Comparison of ENCODE assay signal across 8 mouse cellular contexts in the genomic region with DNA sequence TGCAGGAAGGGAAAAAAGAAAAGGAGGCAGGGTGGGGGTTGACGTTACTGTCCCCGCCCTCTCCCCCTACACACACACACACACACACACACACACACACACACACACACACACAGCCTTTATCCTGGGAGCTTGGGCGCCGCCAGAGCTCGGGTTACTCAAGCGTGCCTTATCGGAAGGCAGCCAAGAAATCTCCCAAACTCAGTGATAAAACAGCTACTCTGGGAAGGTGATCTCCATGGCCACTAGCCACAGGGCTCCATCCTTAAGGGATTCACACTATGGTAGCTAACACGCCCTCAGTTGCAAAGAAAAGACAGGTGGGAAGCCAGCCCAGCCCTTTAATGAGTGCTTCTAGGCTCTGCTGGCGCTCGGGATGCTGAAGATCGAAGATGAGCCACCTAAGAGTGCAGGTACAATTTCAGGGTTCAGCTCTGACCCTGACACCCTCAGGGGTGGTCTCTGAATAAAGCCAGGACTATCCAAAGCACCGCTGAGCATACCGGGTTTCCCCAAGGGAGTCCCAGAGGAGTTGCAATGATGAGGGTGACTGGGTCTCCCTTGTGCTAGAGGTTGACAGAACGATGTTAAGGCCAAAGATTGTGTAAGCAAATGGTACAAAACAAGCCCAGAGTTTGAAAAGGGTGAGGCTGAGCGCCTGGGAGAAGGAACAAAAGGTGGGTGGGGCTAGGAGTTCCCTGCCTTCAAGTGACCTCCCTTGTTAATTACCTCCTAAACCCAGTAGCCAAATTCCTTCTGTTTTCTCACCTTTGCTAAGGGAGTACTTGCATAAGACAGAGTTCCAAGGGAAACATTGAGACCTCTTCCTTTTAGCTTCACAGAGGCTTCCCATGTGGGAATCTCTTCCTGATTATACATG. TPM values are rescaled to one million over a fixed set of nuclear protein-coding genes. Genes with fewer than 3 reads are reported as not detected.
A peak's percentile ranks its signal among the peaks of the same experiment; 100 is the strongest.
DNase-seq lines count a peak whose midpoint lies in the region; ATAC-seq and TF ChIP-seq lines count a peak whose summit lies in the region.

No protein-coding gene starts in this region.

- no peaks in the 10 kb centered on the region for H3K36me3 ChIP-seq in forebrain, embryonic 13.5 days (ENCODE audit: poor library complexity, severe bottlenecking)
- H3K36me3 ChIP-seq in liver, postnatal 0 days (replicated peaks; ENCODE audit: insufficient read depth, low read length): no peaks in the 10 kb centered on the region
- H3K36me3 ChIP-seq in stomach, embryonic 16.5 days (ENCODE audit: control insufficient read depth, insufficient read depth, low read length): no peaks in the 10 kb centered on the region
- no peaks in the 10 kb centered on the region for H3K36me3 ChIP-seq in heart, adult 2 months (ENCODE audit: control insufficient read depth, insufficient read depth, low read length)

- H3K27me3 ChIP-seq in forebrain, embryonic 13.5 days: no peaks in the 10 kb centered on the region
- peaks cover 9% of the 10 kb centered on the region; the same call in 1 of the 2 replicates for H3K27me3 ChIP-seq in liver, postnatal 0 days (ENCODE audit: insufficient read depth, low read length)
- H3K27me3 ChIP-seq in stomach, embryonic 16.5 days (ENCODE audit: control insufficient read depth, insufficient read depth, low read length): peaks cover 8% of the 10 kb centered on the region; the same call in 1 of the 2 replicates
- H3K27me3 ChIP-seq in heart, adult 2 months (ENCODE audit: control insufficient read depth, insufficient read depth, low read length): 0 out of 2 replicates have a peak, but pooled peaks cover 4% of the 10 kb centered on the region

- TF ChIP-seq EP300 in liver, postnatal 0 days (IDR thresholded peaks at IDR 0.05; ENCODE audit: low read depth): no peak
- no peak for TF ChIP-seq EP300 in heart, adult 2 months (IDR thresholded peaks at IDR 0.05; ENCODE audit: insufficient read depth, low read depth, low read length)

- peak; percentile 92 for ATAC-seq in forebrain, embryonic 13.5 days
- ATAC-seq in liver, postnatal 0 days: no peak
- peak; percentile 33 for ATAC-seq in stomach, embryonic 16.5 days (ENCODE audit: insufficient read depth, low FRiP score)

- H3K9ac ChIP-seq in forebrain, embryonic 13.5 days: peak overlapping the region; percentile 68
- H3K9ac ChIP-seq in liver, postnatal 0 days (replicated peaks): no peak overlapping the region
- H3K9ac ChIP-seq in stomach, embryonic 16.5 days (ENCODE audit: low read length): no peak overlapping the region
- no peak overlapping the region for H3K9ac ChIP-seq in heart, adult 2 months (ENCODE audit: low read depth, low read length)

- DNase-seq in layer of hippocampus, adult 11-12 months (ENCODE audit: low spot score): peak; percentile 14
- DNase-seq in layer of hippocampus, adult 9-10 months (ENCODE audit: low spot score): no peak
- peak; percentile 13 for DNase-seq in kidney, postnatal 10 days
- no peak for DNase-seq in liver, postnatal 0 days
- no peak for DNase-seq in adrenal gland, adult 2 months
- DNase-seq in heart, adult 2 months: no peak

- H3K27ac ChIP-seq in forebrain, embryonic 13.5 days: peak overlapping the region; percentile 69
- no peak overlapping the region for H3K27ac ChIP-seq in liver, postnatal 0 days (ENCODE audit: low read depth)
- no peak overlapping the region for H3K27ac ChIP-seq in stomach, embryonic 16.5 days (ENCODE audit: low read length)
- H3K27ac ChIP-seq in heart, adult 2 months: no peak overlapping the region

- 3% methylated on average over 13 of the region's 15 CpGs for WGBS in forebrain, embryonic 13.5 days
- WGBS in liver, postnatal 0 days (ENCODE audit: insufficient replicate concordance): 2% methylated on average over 15 of the region's 15 CpGs
- 2% methylated on average over 13 of the region's 15 CpGs for WGBS in stomach, embryonic 16.5 days
- WGBS in heart, adult 2 months: 6% methylated on average over 15 of the region's 15 CpGs

- no peak for TF ChIP-seq POLR2A in heart, adult 2 months (IDR thresholded peaks at IDR 0.05; ENCODE audit: insufficient read depth, low read depth, low read length)

- H3K4me2 ChIP-seq in forebrain, embryonic 13.5 days: peak overlapping the region; percentile 74
- H3K4me2 ChIP-seq in liver, postnatal 0 days (ENCODE audit: low read depth, low read length): peak overlapping the region; percentile 59
- H3K4me2 ChIP-seq in stomach, embryonic 16.5 days (ENCODE audit: low read depth, low read length): peak overlapping the region; percentile 76

- H3K79me2 ChIP-seq in heart, adult 2 months (replicated peaks; ENCODE audit: control insufficient read depth, insufficient read depth, low read length): no peaks in the 10 kb centered on the region

- TF ChIP-seq CTCF in liver, postnatal 0 days (IDR thresholded peaks at IDR 0.05; ENCODE audit: low read depth): no peak
- TF ChIP-seq CTCF in heart, adult 2 months (IDR thresholded peaks at IDR 0.05): no peak

- no peaks in the 10 kb centered on the region for H3K9me3 ChIP-seq in forebrain, embryonic 13.5 days (replicated peaks)
- no peaks in the 10 kb centered on the region for H3K9me3 ChIP-seq in liver, postnatal 0 days (ENCODE audit: low read length)
- H3K9me3 ChIP-seq in stomach, embryonic 16.5 days (replicated peaks; ENCODE audit: control insufficient read depth, low read length): no peaks in the 10 kb centered on the region

- H3K4me3 ChIP-seq in forebrain, embryonic 13.5 days: peak overlapping the region; percentile 63
- H3K4me3 ChIP-seq in liver, postnatal 0 days (ENCODE audit: low read depth, low read length): no peak overlapping the region
- H3K4me3 ChIP-seq in stomach, embryonic 16.5 days (replicated peaks; ENCODE audit: low read length): peak overlapping the region; percentile 46
- no peak overlapping the region for H3K4me3 ChIP-seq in heart, adult 2 months

- peaks cover 7% of the 10 kb centered on the region; the same call in 1 of the 2 replicates for H3K4me1 ChIP-seq in forebrain, embryonic 13.5 days
- H3K4me1 ChIP-seq in liver, postnatal 0 days (ENCODE audit: insufficient read depth): no peaks in the 10 kb centered on the region; the same call in 1 of the 2 replicates
- peaks cover 2% of the 10 kb centered on the region; the same call in 1 of the 2 replicates for H3K4me1 ChIP-seq in stomach, embryonic 16.5 days (ENCODE audit: control insufficient read depth, insufficient read depth, low read length)
- no peaks in the 10 kb centered on the region for H3K4me1 ChIP-seq in heart, adult 2 months (ENCODE audit: control insufficient read depth, insufficient read depth, low read length)

- intact Hi-C loops in heart, adult 2 months (cut with DNase I): no loop called here

RNA-seq across cellular contexts. Expression of a gene that starts 0.7 kb away (rescaled TPM):
- polyA plus RNA-seq in forebrain, embryonic 13.5 days (2015; fragmentation: Nextera tagmentation; extraction: Ambion mirVana): 9.5 and 9.8 TPM in 2 replicates
- polyA plus RNA-seq in liver, postnatal 0 days (2015; fragmentation: Nextera tagmentation; extraction: Ambion mirVana): 0.07 and 0.12 TPM in 2 replicates
- 0.28 and 0.37 TPM in 2 replicates for polyA plus RNA-seq in stomach, embryonic 16.5 days (2015; fragmentation: Nextera tagmentation; extraction: Ambion mirVana)
- under 1 TPM; 0.03 TPM for total RNA-seq in adrenal gland, adult 2 months (2021)
- not detected in 2 replicates for polyA plus RNA-seq in adrenal gland, adult 2 months (2012; rRNA removed)
- under 1 TPM; 0.02 to 0.26 TPM for total RNA-seq in heart, adult 2 months (2021)
- polyA plus RNA-seq in heart, adult 2 months (2012; rRNA removed): 0.08 and 0.09 TPM in 2 replicates

Comparison
In these comparisons a context has a peak if more than half of its experiments do, and no peak if none do; other contexts are left out.
1. DNase-seq: peak in layer of hippocampus, adult 11-12 months (single experiment) and kidney, postnatal 10 days (single experiment); none in layer of hippocampus, adult 9-10 months (single experiment), liver, postnatal 0 days (single experiment), adrenal gland, adult 2 months (single experiment) and heart, adult 2 months (0 of 2).
2. H3K4me3 ChIP-seq: peak in forebrain, embryonic 13.5 days (single experiment) and stomach, embryonic 16.5 days (single experiment); none in liver, postnatal 0 days (single experiment) and heart, adult 2 months (single experiment).
3. Peak in every context shown above with its lines, with median percentiles within 50 percentile points of each other: H3K4me2 ChIP-seq.